Mouse (Mus musculus): ENCODE results near the gene Adamts20. TPM values are rescaled to one million over a fixed set of nuclear protein-coding genes. Genes with fewer than 3 reads are reported as not detected.
A peak's percentile ranks its signal among the peaks of the same experiment; 100 is the strongest.
"Not testable (repeated sequence)": the region's sequence is repeated elsewhere in the genome, so short reads cannot be mapped to it uniquely, and the experiment has no call there.

Adamts20 gene
- polyA plus RNA-seq, 1 experiment from 2014 or later: 13.8 TPM

- peak overlapping the region; percentile 70 for H3K4me3 ChIP-seq
- peak overlapping the region; percentile 68 for H3K27ac ChIP-seq
Measured at GRCm38 (mm10) chr15:94404071-94404545, 61.1 kb downstream of the Adamts20 start.

GRCm38 (mm10) chr15:94403461-94404070 lies 61.7 kb downstream of the Adamts20 start:
- Histone ChIP-seq H3K4me3 (peak overlapping the region; percentile 70), H3K9me3 (no peaks in the 10 kb centered on the region), H3K27ac (peak overlapping the region; percentile 68), H3K4me2 (peak overlapping the region; percentile 89), H3K9ac (peak overlapping the region; percentile 84), H3K27me3 (peaks cover 10% of the 10 kb centered on the region), H3K4me1 (peaks cover 16% of the 10 kb centered on the region), H3K36me3 (no peaks in the 10 kb centered on the region)
- WGBS: 2% methylated on average over 34 of the region's 34 CpGs
- ATAC-seq (ENCODE audit: insufficient number of reproducible peaks, insufficient read depth, low FRiP score, low TSS enrichment, low read depth): peak; percentile 74

More at GRCm38 (mm10) chr15:94404071-94404545, 61.1 kb downstream of the Adamts20 start:
- peaks cover 10% of the 10 kb centered on the region for H3K27me3 ChIP-seq
- no peaks in the 10 kb centered on the region for H3K36me3 ChIP-seq
- H3K4me2 ChIP-seq: peak overlapping the region; percentile 89
- H3K4me1 ChIP-seq: peaks cover 16% of the 10 kb centered on the region
- peak; percentile 86 for ATAC-seq (ENCODE audit: insufficient number of reproducible peaks, insufficient read depth, low FRiP score, low TSS enrichment, low read depth)
- no peaks in the 10 kb centered on the region for H3K9me3 ChIP-seq
- peak overlapping the region; percentile 84 for H3K9ac ChIP-seq
- under 1% methylated on average over 64 of the region's 65 CpGs for WGBS

DNA sequence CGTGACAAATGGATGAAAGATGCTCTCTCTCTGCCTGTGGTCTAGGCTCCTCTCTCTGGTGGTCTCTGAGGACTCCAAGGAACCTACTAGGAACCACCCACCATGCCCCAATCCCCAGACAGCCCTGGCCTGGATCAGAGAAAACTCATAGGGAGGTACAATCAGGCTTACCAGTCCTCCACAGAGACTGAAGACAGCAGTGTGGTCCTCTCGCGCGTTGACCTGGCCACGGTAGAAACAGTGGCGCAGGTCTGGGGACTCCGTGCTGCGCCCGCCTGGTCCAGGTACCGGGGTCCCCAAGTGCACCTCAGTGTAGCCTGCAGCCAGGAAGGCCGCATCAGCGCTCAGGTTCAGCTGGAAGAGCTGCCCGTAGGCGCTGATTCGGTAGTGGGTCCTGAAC lies 62.2 kb downstream of the Adamts20 start:
- peak overlapping the region; percentile 84 for H3K9ac ChIP-seq
- H3K36me3 ChIP-seq: no peaks in the 10 kb centered on the region
- peaks cover 16% of the 10 kb centered on the region for H3K4me1 ChIP-seq
- H3K4me3 ChIP-seq: peak overlapping the region; percentile 70
- ATAC-seq (ENCODE audit: insufficient number of reproducible peaks, insufficient read depth, low FRiP score, low TSS enrichment, low read depth): no peak
- WGBS: 6% methylated on average over 15 of the region's 15 CpGs
- 0 out of 2 replicates have a peak overlapping the region, but pooled peaks have one; percentile 17 for H3K27ac ChIP-seq
- H3K27me3 ChIP-seq: peaks cover 10% of the 10 kb centered on the region
- H3K4me2 ChIP-seq: peak overlapping the region; percentile 89
- no peaks in the 10 kb centered on the region for H3K9me3 ChIP-seq

DNA sequence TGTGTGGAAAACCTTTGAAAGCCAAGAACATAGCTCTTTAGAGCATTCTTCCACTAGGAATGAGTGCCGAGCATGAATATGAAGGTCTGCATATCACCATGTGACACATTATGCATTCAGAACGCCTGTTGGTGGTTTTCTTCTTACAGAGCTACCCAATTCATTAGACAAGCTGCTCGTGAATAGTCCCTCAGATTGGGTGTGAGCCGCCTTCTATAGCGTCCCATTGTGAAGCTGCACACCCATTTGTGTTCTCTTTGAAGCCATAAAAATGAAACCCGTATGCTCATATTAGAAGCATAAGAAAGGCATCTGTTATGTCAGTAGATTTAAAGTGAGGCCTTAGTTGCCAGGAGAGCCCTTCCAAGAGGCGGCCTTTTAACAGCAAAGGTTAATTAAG lies 72.5 kb downstream of the Adamts20 start:
- WGBS: 50% methylated on average over 7 of the region's 7 CpGs
- Histone ChIP-seq H3K9me3 (no peaks in the 10 kb centered on the region), H3K27me3 (no peaks in the 10 kb centered on the region), H3K36me3 (no peaks in the 10 kb centered on the region), H3K4me1 (peaks cover 5% of the 10 kb centered on the region; the same call in 1 of the 2 replicates), H3K27ac (no peak overlapping the region), H3K9ac (no peak overlapping the region), H3K4me2 (no peak overlapping the region), H3K4me3 (no peak overlapping the region)
- ATAC-seq (ENCODE audit: insufficient number of reproducible peaks, insufficient read depth, low FRiP score, low TSS enrichment, low read depth): no peak

DNA sequence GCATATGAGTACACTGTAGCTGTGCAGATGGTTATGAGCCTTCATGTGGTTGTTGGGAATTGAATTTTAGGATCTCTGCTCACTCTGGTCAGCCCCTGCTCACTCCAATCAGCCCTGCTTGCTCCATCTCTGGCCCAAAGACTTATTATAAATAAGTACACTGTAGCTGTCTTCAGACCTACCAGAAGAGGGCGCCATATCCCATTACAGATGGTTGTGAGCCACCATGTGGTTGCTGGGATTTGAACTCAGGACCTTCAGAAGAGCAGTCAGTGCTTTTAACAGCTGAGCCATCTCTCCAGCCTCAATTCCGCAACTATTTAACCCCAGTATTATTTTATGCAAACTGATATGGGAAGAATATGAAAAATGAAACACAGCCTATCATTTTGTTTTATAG lies 75.1 kb downstream of the Adamts20 start:
- not testable (repeated sequence) for H3K27me3 ChIP-seq; H3K36me3 ChIP-seq; ATAC-seq (ENCODE audit: insufficient number of reproducible peaks, insufficient read depth, low FRiP score, low TSS enrichment, low read depth); H3K9me3 ChIP-seq; H3K9ac ChIP-seq; H3K4me1 ChIP-seq; H3K27ac ChIP-seq; H3K4me3 ChIP-seq; H3K4me2 ChIP-seq
- WGBS: 68% methylated on average over 2 of the region's 2 CpGs

GRCm38 (mm10) chr15:94379425-94379824 lies 85.8 kb downstream of the Adamts20 start:
- no peaks in the 10 kb centered on the region for H3K4me1 ChIP-seq
- WGBS: 93% methylated on average over 7 of the region's 9 CpGs
- no peaks in the 10 kb centered on the region for H3K9me3 ChIP-seq
- no peak overlapping the region for H3K4me2 ChIP-seq
- H3K27ac ChIP-seq: no peak overlapping the region
- ATAC-seq (ENCODE audit: insufficient number of reproducible peaks, insufficient read depth, low FRiP score, low TSS enrichment, low read depth): no peak
- no peak overlapping the region for H3K4me3 ChIP-seq
- peaks cover 6% of the 10 kb centered on the region for H3K36me3 ChIP-seq
- H3K9ac ChIP-seq: no peak overlapping the region
- no peaks in the 10 kb centered on the region for H3K27me3 ChIP-seq

GRCm38 (mm10) chr15:94372548-94372947 lies 92.7 kb downstream of the Adamts20 start:
- Histone ChIP-seq H3K4me1 (no peaks in the 10 kb centered on the region), H3K27me3 (no peaks in the 10 kb centered on the region), H3K4me2 (no peak overlapping the region), H3K9me3 (no peaks in the 10 kb centered on the region), H3K27ac (no peak overlapping the region), H3K36me3 (no peaks in the 10 kb centered on the region), H3K9ac (no peak overlapping the region), H3K4me3 (no peak overlapping the region)
- WGBS: 73% methylated on average over 7 of the region's 7 CpGs
- no peak for ATAC-seq (ENCODE audit: insufficient number of reproducible peaks, insufficient read depth, low FRiP score, low TSS enrichment, low read depth)

DNA sequence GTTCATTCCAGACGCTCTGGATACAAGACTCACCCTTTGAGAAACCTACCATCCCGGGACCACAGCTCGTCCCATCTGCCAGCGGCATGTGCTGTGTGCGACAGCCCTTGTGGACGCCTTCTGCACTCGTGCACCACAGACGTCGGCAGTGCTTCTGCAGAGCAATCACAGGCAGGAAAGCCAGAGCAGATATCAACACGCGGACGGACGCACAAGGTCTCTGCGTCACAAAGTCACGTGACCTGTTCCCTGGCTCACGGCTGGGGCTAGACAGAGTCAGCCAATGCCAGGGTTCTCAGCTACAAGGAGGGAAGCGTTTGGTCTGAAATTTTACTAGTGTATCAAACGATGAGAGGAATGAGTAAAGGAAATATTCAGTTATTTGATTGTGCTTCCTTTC lies 116.2 kb downstream of the Adamts20 start:
- no peak overlapping the region for H3K4me2 ChIP-seq
- 91% methylated on average over 18 of the region's 18 CpGs for WGBS

GRCm38 (mm10) chr15:94344317-94344716 lies 120.9 kb downstream of the Adamts20 start:
- H3K27ac ChIP-seq: no peak overlapping the region
- no peak for ATAC-seq (ENCODE audit: insufficient number of reproducible peaks, insufficient read depth, low FRiP score, low TSS enrichment, low read depth)
- 88% methylated on average over 5 of the region's 5 CpGs for WGBS
- H3K4me1 ChIP-seq: peaks cover 9% of the 10 kb centered on the region; the same call in 1 of the 2 replicates
- H3K4me3 ChIP-seq: no peak overlapping the region
- peaks cover 39% of the 10 kb centered on the region for H3K36me3 ChIP-seq
- no peaks in the 10 kb centered on the region; the same call in 1 of the 2 replicates for H3K9me3 ChIP-seq
- no peak overlapping the region for H3K9ac ChIP-seq
- H3K27me3 ChIP-seq: no peaks in the 10 kb centered on the region
- H3K4me2 ChIP-seq: no peak overlapping the region

More for the DNA sequence above, 116.2 kb downstream of the Adamts20 start:
- no peak overlapping the region for H3K9ac ChIP-seq
- H3K27ac ChIP-seq: no peak overlapping the region
- no peaks in the 10 kb centered on the region for H3K27me3 ChIP-seq
- ATAC-seq (ENCODE audit: insufficient number of reproducible peaks, insufficient read depth, low FRiP score, low TSS enrichment, low read depth): no peak
- peaks cover 54% of the 10 kb centered on the region for H3K36me3 ChIP-seq
- H3K4me1 ChIP-seq: no peaks in the 10 kb centered on the region
- H3K9me3 ChIP-seq: no peaks in the 10 kb centered on the region; the same call in 1 of the 2 replicates
- H3K4me3 ChIP-seq: no peak overlapping the region

DNA sequence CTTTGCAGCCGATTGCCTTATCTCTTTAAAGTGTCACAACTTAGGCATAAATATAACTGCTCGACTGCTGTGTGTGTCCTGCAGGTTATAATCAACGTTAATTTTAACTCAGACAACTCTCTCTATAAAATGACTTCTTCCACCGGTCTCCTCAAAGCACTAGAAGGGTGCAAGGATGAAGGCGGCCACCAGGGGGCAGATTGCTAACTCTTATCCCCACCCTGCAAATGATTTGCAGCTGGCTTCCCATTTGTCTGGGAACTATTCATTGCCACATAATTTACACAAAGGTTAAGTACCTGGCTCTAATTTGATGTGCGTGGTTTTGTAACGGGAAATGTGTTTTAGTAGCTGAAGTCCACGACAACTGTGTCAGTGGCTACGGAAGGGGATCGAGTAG lies 122.9 kb downstream of the Adamts20 start:
- H3K27me3 ChIP-seq: no peaks in the 10 kb centered on the region
- H3K4me1 ChIP-seq: peaks cover 18% of the 10 kb centered on the region
- no peak for ATAC-seq (ENCODE audit: insufficient number of reproducible peaks, insufficient read depth, low FRiP score, low TSS enrichment, low read depth)
- H3K4me2 ChIP-seq: no peak overlapping the region
- no peak overlapping the region for H3K4me3 ChIP-seq
- H3K36me3 ChIP-seq: peaks cover 34% of the 10 kb centered on the region
- no peaks in the 10 kb centered on the region; the same call in 1 of the 2 replicates for H3K9me3 ChIP-seq
- H3K9ac ChIP-seq: no peak overlapping the region
- 49% methylated on average over 10 of the region's 10 CpGs for WGBS
- H3K27ac ChIP-seq: no peak overlapping the region

GRCm38 (mm10) chr15:94339011-94339410 lies 126.2 kb downstream of the Adamts20 start:
- no peak for ATAC-seq (ENCODE audit: insufficient number of reproducible peaks, insufficient read depth, low FRiP score, low TSS enrichment, low read depth)
- 31% methylated on average over 8 of the region's 8 CpGs for WGBS

GRCm38 (mm10) chr15:94334586-94334985 lies 130.6 kb downstream of the Adamts20 start:
- H3K4me2 ChIP-seq: no peak overlapping the region

More at GRCm38 (mm10) chr15:94339011-94339410, 126.2 kb downstream of the Adamts20 start:
- Histone ChIP-seq H3K27me3 (no peaks in the 10 kb centered on the region), H3K4me3 (peak overlapping the region; percentile 2; the same call in 1 of the 2 replicates), H3K27ac (peak overlapping the region; percentile 69), H3K9ac (peak overlapping the region; percentile 27; the same call in 1 of the 2 replicates), H3K36me3 (peaks cover 10% of the 10 kb centered on the region), H3K9me3 (no peaks in the 10 kb centered on the region; the same call in 1 of the 2 replicates), H3K4me2 (peak overlapping the region; percentile 43), H3K4me1 (peaks cover 25% of the 10 kb centered on the region)

More at GRCm38 (mm10) chr15:94334586-94334985, 130.6 kb downstream of the Adamts20 start:
- no peak overlapping the region for H3K9ac ChIP-seq
- H3K36me3 ChIP-seq: peaks cover 11% of the 10 kb centered on the region
- H3K4me3 ChIP-seq: no peak overlapping the region
- peak overlapping the region; percentile 41 for H3K27ac ChIP-seq
- H3K9me3 ChIP-seq: no peaks in the 10 kb centered on the region
- H3K4me1 ChIP-seq: peaks cover 19% of the 10 kb centered on the region
- 25% methylated on average over 10 of the region's 10 CpGs for WGBS
- no peak for ATAC-seq (ENCODE audit: insufficient number of reproducible peaks, insufficient read depth, low FRiP score, low TSS enrichment, low read depth)
- no peaks in the 10 kb centered on the region for H3K27me3 ChIP-seq

All from embryonic facial prominence, embryonic 13.5 days (tissue).